Mouse (Mus musculus) hindbrain, embryonic 13.5 days (tissue): ENCODE results near the gene Cdk8. TPM values are rescaled to one million over a fixed set of nuclear protein-coding genes. Genes with fewer than 3 reads are reported as not detected.

ENCODE experiments used
- ATAC-seq: fragments of 200-750 bp; cut with Nextera tagmentation; 2 replicates; pipeline ENCODE4 v1.8.0; 2017; ENCODE audit warnings: moderate TSS enrichment; ENCODE audit not compliant: low FRiP score
- H3K27ac ChIP-seq: fragments of 300-500 bp; sonication (generic); 2 replicates; pipeline ENCODE4 v1.5.1; 2015; ENCODE audit warnings: inconsistent platforms, mild to moderate bottlenecking, moderate library complexity
- H3K27me3 ChIP-seq: fragments of 300-500 bp; sonication (generic); 2 replicates; pipeline ENCODE4 v1.6.1; 2015; ENCODE audit warnings: mild to moderate bottlenecking, inconsistent platforms
- H3K36me3 ChIP-seq: fragments of 300-500 bp; sonication (generic); 2 replicates; pipeline ENCODE4 v1.6.1; 2015; ENCODE audit warnings: mild to moderate bottlenecking, inconsistent platforms
- H3K4me1 ChIP-seq: fragments of 300-500 bp; sonication (generic); replicated peaks from 2 replicates; pipeline ENCODE4 v1.6.1; 2015; ENCODE audit warnings: inconsistent platforms
- H3K4me2 ChIP-seq: fragments of 300-500 bp; sonication (generic); 2 replicates; pipeline ENCODE4 v1.6.1; 2015; ENCODE audit warnings: inconsistent platforms, mild to moderate bottlenecking, moderate library complexity
- H3K4me3 ChIP-seq: fragments of 300-500 bp; sonication (generic); 2 replicates; pipeline ENCODE4 v1.5.1; 2015; ENCODE audit warnings: mild to moderate bottlenecking, inconsistent platforms
- H3K9ac ChIP-seq: fragments of 300-500 bp; sonication (generic); 2 replicates; pipeline ENCODE4 v1.6.1; 2015; ENCODE audit warnings: mild to moderate bottlenecking, inconsistent platforms
- H3K9me3 ChIP-seq: fragments of 300-500 bp; sonication (generic); 2 replicates; pipeline ENCODE4 v1.6.1; 2016; ENCODE audit warnings: inconsistent platforms
- WGBS: fragments of 180-500 bp; shearing (Covaris S2); methylation state at CpG from one replicate; pipeline ENCODE4 v1.1.7; 2015; 5-methylcytosine and 5-hydroxymethylcytosine counted together
- polyA plus RNA-seq: library from polyadenylated mRNA; unstranded; fragments of >200 nt; fragmentation: Nextera tagmentation; extraction: Ambion mirVana; gene quantifications from 2 replicates; pipeline ENCODE4 v1.2.1, GENCODE M21; 2015

Gene Cdk8
- polyA plus RNA-seq, 1 experiment from 2014 or later: 20.1 TPM

DNA sequence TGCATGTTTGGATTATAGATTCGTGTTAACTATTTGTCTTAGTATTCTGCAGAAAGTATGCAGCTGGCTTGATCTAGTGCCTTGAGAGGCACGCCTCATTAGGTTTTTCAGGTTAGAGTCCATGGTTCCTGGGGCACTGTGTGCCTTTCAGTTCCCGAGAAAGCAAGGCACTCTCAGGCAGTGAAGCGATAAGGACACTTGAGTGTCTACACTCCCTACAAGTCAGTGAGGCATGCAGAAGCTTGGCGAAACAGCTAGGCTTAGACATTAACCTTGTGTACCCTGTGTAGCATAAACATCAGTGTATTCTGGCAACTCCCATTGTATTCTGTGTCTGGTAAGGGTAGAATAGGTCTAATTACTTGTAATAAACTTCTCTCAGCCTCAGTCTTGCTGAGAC, 25.5 kb upstream of the Cdk8 start:
- Histone ChIP-seq H3K4me2 (no peak overlapping the region), H3K4me1 (no peaks in the 10 kb centered on the region), H3K27me3 (no peaks in the 10 kb centered on the region), H3K9ac (no peak overlapping the region), H3K27ac (no peak overlapping the region), H3K36me3 (peaks cover 91% of the 10 kb centered on the region), H3K9me3 (no peaks in the 10 kb centered on the region), H3K4me3 (no peak overlapping the region)
- ATAC-seq: no peak
- 96% methylated on average over 5 of the region's 5 CpGs for WGBS

DNA sequence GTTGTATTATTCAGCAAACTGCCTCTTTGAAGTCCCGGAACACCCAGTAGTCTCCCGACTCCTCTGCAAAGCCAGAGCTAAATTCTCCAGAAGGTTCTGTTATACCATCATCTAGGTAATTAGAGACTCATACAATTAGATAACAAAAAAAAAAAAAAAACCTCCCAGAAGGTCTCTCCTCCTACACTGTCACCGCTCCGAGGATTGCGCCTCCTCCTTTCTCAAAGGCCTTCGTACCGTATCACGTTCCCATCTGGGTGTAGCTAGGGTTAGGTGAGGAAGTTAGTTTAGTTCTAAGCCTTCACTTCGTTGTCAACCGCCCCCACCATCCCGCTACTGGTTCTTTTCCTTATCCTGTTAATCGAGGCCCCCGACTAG, 10.5 kb upstream of the Cdk8 start:
- no peaks in the 10 kb centered on the region for H3K9me3 ChIP-seq
- H3K27ac ChIP-seq: peak overlapping the region; percentile 69
- H3K4me3 ChIP-seq: peak overlapping the region; percentile 74
- ATAC-seq: peak; percentile 73
- peak overlapping the region; percentile 90 for H3K9ac ChIP-seq
- peaks cover 34% of the 10 kb centered on the region for H3K36me3 ChIP-seq
- H3K4me1 ChIP-seq: peaks cover 24% of the 10 kb centered on the region
- H3K27me3 ChIP-seq: no peaks in the 10 kb centered on the region
- H3K4me2 ChIP-seq: peak overlapping the region; percentile 71
- 9% methylated on average over 13 of the region's 13 CpGs for WGBS

DNA sequence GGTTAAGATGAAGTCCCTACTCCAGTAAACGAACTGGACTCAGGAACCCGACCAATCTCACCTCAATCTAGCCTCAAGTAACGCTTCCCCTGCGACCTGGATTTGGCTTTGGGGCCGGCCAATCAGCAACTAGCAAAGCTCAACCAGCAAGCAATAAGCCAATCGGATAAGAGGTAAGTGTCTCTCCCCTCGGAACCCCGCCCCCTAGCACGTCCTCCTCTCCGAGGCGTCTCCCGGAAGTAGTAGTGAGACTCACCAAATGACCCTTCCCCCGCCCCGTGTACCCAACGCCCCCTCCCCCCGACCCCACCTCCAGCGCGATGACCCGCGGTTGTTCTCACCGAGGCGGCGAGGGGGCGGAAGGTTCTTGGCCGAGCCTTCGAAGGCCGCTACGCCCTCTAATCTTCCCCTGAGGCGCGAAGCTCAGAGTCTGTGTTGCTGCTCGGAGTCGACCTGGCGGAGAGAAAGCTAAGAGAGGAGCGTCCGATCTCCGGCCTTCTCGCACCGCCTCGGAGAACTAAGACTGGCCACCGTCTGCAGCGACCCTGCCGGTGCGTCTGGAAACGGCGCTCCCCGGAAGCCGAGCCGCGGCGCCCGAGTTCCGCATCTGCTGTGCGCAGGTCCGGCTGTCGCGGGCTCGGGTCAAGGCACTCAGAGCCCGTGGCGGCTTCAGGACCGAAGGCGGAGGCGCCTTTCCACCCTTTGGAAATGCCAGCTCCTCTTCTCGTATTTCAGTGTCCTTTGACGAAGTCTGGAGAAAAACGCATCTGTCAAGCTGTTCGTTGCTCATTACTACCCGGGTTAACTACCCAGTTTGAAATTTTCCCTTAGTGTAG, 9.9 kb upstream of the Cdk8 start, which contains the start of gene Rnf6:
Gene Rnf6 (minus strand): TSS at position 677 of the 836 bp plus-strand sequence.
- H3K4me3 ChIP-seq: peak within 1 kb of the TSS; percentile 74
- peak; percentile 99 for ATAC-seq
- H3K27me3 ChIP-seq: no peaks in the 10 kb centered on the region
- H3K27ac ChIP-seq: peak within 1 kb of the TSS; percentile 98
- H3K4me1 ChIP-seq: peaks cover 24% of the 10 kb centered on the region
- H3K9me3 ChIP-seq: no peaks in the 10 kb centered on the region
- H3K36me3 ChIP-seq: peaks cover 28% of the 10 kb centered on the region
- peak within 1 kb of the TSS; percentile 71 for H3K4me2 ChIP-seq
- WGBS: under 1% methylated on average over 66 of the region's 67 CpGs
- peak within 1 kb of the TSS; percentile 90 for H3K9ac ChIP-seq

DNA sequence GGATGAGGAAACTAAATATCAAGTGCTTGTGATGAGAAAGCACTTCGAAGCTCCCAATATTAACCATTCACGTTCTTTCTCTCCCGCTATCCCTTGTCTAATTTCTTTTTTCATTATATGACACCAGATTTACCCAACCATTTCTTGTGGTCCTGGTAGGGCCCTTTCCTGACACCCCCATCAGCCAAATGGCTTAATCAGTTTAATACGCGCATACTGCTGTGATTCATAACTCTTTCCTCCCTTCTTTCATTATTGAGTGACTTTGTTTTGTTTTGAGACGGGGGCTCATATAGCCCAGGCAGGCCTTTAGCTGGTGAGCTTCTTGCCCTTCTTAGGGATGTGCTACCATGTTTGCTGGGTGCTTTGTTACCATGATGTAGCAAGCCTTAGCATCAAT, 9.3 kb upstream of the Cdk8 start:
- no peaks in the 10 kb centered on the region for H3K27me3 ChIP-seq
- peak overlapping the region; percentile 71 for H3K4me2 ChIP-seq
- H3K36me3 ChIP-seq: peaks cover 24% of the 10 kb centered on the region
- peak overlapping the region; percentile 90 for H3K9ac ChIP-seq
- H3K9me3 ChIP-seq: no peaks in the 10 kb centered on the region
- H3K27ac ChIP-seq: peak overlapping the region; percentile 98
- ATAC-seq: no peak
- peak overlapping the region; percentile 74 for H3K4me3 ChIP-seq
- peaks cover 24% of the 10 kb centered on the region for H3K4me1 ChIP-seq
- WGBS: 31% methylated on average over 6 of the region's 6 CpGs

DNA sequence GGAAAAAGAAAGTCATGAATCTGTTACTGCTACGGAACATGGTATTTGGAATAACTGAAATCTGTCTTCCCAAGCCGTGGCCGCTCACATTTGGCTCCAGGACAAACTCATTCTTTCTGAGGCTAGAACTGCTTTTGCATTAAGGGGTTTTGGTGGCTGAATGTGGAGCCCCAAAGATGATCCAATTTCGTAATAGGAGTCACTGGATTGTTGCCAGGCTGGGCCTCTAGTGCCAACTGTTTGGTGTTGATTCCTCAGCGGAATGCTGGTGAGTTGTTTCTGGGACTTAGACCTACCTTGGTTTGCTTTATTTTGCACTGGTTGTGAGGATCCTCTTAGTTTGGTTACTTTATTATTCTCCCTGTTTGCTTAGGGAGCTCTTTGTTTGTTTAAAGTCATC, 7.2 kb upstream of the Cdk8 start:
- H3K36me3 ChIP-seq: peaks cover 8% of the 10 kb centered on the region; the same call in 1 of the 2 replicates
- no peak overlapping the region for H3K4me2 ChIP-seq
- no peak overlapping the region for H3K4me3 ChIP-seq
- H3K4me1 ChIP-seq: peaks cover 24% of the 10 kb centered on the region
- no peak for ATAC-seq
- no peak overlapping the region for H3K9ac ChIP-seq
- WGBS: 81% methylated on average over 5 of the region's 5 CpGs
- no peaks in the 10 kb centered on the region for H3K27me3 ChIP-seq
- no peaks in the 10 kb centered on the region for H3K9me3 ChIP-seq
- H3K27ac ChIP-seq: no peak overlapping the region

DNA sequence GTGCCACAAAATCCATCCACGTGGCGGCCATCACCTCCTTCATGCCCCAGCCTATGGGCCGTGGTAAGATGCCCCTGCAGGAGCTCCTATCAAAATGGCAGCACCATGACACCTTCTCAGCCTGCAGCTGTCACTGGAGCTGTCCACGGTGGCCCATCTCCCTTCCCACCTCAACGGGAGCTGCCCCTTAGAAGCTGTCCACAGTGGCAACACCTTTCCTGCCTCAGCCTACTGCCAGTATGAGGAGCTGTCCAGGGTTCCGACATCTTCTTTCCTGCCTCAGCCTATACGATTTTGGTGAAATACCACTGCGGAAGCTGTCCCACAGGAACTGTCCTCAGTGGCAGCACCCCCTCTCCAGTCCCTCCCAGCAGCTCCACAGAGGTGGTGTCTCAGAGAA, 3.5 kb upstream of the Cdk8 start:
- no peaks in the 10 kb centered on the region for H3K36me3 ChIP-seq
- H3K27me3 ChIP-seq: no peaks in the 10 kb centered on the region
- H3K4me1 ChIP-seq: peaks cover 12% of the 10 kb centered on the region
- H3K9ac ChIP-seq: no peak overlapping the region
- H3K4me3 ChIP-seq: no peak overlapping the region
- WGBS: 91% methylated on average over 8 of the region's 8 CpGs
- H3K4me2 ChIP-seq: no peak overlapping the region
- H3K9me3 ChIP-seq: no peaks in the 10 kb centered on the region
- H3K27ac ChIP-seq: no peak overlapping the region
- ATAC-seq: no peak

DNA sequence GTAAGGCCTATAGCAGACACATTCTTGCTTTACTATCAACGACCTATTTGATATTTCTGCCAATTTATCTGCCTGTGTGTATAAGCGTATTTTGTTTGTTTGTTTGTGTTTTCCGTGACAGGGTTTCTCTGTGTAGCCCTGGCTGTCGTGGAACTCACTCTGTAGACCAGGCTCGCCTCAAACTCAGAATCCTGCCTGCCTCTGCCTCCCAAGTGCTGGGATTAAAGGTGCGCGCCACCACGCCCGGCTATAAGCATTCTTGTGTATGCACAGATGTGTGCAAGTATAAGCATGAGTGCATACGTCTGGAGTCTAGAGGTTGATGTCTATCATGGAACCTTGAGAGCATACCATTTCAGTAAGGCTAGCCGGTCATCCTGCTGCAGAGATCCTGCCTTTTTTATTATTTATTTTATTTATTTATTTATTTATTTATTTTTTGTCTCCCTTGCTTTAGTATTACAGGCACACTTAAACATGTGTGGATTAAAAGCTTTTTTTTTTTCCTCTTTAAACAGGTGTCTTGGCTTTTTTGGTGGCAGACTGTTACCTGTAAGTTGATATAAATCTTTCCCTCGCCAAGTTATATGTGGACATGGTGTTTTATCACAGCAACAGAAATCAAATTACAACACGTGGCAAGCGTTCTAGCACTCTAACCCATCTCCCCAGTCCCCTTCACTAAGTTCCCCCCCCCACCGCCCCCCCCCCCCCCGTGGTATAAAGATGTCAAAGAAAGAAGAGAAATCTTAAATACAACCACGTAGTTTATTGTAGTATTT, 970 bp upstream of the Cdk8 start:
- H3K4me2 ChIP-seq: peak overlapping the region; percentile 76
- H3K9me3 ChIP-seq: no peaks in the 10 kb centered on the region
- 62% methylated on average over 17 of the region's 17 CpGs for WGBS
- ATAC-seq: peak; percentile 18
- H3K9ac ChIP-seq: peak overlapping the region; percentile 93
- peak overlapping the region; percentile 91 for H3K4me3 ChIP-seq
- peak overlapping the region; percentile 95 for H3K27ac ChIP-seq
- H3K4me1 ChIP-seq: peaks cover 28% of the 10 kb centered on the region
- H3K36me3 ChIP-seq: no peaks in the 10 kb centered on the region
- H3K27me3 ChIP-seq: no peaks in the 10 kb centered on the region

DNA sequence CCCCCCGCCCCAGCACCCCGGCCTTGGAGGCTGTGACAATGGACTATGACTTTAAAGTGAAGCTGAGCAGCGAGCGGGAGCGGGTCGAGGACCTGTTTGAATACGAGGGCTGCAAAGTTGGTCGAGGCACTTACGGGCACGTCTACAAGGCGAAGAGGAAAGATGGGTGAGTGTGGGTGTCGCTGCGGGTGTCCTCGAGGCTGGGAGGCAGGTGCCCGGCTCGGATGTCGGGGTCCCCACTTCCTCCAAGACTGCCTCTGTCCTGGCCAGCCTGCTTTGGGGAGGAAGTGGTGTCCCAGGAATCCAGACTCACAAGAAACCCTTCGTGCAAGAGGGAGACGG, 596 bp downstream of the Cdk8 start:
- Histone ChIP-seq H3K4me1 (peaks cover 37% of the 10 kb centered on the region), H3K27ac (peak overlapping the region; percentile 95), H3K4me2 (peak overlapping the region; percentile 76), H3K36me3 (no peaks in the 10 kb centered on the region), H3K9me3 (no peaks in the 10 kb centered on the region), H3K9ac (peak overlapping the region; percentile 93), H3K27me3 (no peaks in the 10 kb centered on the region), H3K4me3 (peak overlapping the region; percentile 91)
- WGBS: 0% methylated on average over 19 of the region's 19 CpGs
- ATAC-seq: no peak

DNA sequence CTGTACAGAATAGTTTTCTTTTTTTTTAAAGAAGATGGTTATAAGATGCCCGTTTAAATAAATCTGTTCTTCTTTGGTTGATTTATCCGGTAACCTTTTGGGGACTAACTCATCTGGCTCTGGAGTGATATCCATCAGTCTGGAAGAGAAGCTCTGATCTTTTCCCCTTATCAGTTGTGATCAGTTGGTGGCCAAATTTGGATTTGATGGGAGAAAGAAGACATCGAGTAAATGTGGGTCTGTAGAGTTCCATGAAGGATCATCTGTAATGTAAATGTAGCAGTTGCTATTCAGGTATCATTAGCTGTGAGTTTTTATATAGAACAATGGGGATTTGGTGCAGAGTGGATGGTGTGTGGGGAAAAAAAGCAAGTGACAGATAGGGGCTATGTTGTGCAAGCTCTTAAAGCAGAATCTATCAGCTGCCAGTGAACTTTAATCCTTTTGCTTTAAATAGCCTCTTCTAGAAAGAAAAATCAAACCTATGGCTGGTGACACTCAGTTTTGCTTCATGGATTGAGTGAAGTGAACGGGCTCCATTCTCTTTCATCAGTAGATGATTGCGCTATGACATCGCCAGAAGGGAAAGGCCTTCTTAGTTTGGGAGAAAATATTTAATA, 1.1 kb downstream of the Cdk8 start:
- H3K27ac ChIP-seq: no peak overlapping the region
- peak overlapping the region; percentile 93 for H3K9ac ChIP-seq
- WGBS: 36% methylated on average over 6 of the region's 6 CpGs
- no peaks in the 10 kb centered on the region for H3K27me3 ChIP-seq
- no peaks in the 10 kb centered on the region for H3K36me3 ChIP-seq
- H3K4me1 ChIP-seq: peaks cover 37% of the 10 kb centered on the region
- ATAC-seq: no peak
- H3K9me3 ChIP-seq: no peaks in the 10 kb centered on the region
- H3K4me2 ChIP-seq: peak overlapping the region; percentile 76
- H3K4me3 ChIP-seq: peak overlapping the region; percentile 91

DNA sequence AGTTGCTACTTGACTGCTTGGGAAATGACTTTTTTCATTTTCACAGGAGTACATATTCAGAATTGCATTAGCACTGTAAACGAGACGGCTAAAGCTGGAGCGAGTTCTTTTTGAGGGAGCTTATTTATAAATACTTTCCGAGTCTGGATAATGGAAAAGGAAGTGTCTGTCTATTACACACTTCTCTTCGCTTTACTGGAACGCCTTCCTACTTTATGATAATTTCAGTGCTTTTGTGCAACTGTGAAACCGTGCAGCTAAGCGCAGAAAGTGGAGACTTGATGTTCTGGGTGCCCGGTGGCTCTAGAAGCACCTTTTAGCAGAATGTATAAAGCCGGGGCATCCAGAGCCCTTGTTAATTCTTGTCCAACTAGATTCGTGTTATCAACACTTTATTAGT, 1.8 kb downstream of the Cdk8 start:
- Histone ChIP-seq H3K36me3 (no peaks in the 10 kb centered on the region), H3K27ac (no peak overlapping the region), H3K4me3 (peak overlapping the region; percentile 91), H3K4me2 (peak overlapping the region; percentile 76), H3K9ac (0 out of 2 replicates have a peak overlapping the region, but pooled peaks have one; percentile 93), H3K9me3 (no peaks in the 10 kb centered on the region), H3K27me3 (no peaks in the 10 kb centered on the region), H3K4me1 (peaks cover 37% of the 10 kb centered on the region)
- no peak for ATAC-seq
- WGBS: 70% methylated on average over 11 of the region's 11 CpGs

DNA sequence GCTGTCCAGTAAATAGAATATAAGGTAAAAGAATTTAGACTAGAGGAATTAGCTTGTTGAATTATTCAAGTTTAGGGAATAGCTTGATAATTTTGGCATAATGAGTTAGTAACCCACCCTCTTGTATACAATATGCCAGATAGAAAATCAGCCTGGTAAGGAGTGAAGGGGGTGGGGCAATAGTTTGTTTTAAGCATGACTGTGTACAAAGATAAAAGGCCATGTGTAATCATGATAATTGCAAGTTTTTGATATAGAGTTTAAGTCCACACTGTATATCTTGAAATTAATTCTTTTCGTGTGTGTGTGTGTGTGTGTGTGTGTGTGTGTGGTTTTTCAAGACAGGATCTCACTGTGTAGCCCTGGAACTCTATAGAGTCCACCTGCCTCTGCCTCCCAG, 3.3 kb downstream of the Cdk8 start:
- Histone ChIP-seq H3K4me2 (no peak overlapping the region), H3K9ac (no peak overlapping the region), H3K36me3 (no peaks in the 10 kb centered on the region), H3K4me3 (no peak overlapping the region), H3K27me3 (no peaks in the 10 kb centered on the region), H3K9me3 (no peaks in the 10 kb centered on the region), H3K4me1 (peaks cover 47% of the 10 kb centered on the region), H3K27ac (no peak overlapping the region)
- 79% methylated on average over 1 of the region's 1 CpGs for WGBS
- no peak for ATAC-seq

DNA sequence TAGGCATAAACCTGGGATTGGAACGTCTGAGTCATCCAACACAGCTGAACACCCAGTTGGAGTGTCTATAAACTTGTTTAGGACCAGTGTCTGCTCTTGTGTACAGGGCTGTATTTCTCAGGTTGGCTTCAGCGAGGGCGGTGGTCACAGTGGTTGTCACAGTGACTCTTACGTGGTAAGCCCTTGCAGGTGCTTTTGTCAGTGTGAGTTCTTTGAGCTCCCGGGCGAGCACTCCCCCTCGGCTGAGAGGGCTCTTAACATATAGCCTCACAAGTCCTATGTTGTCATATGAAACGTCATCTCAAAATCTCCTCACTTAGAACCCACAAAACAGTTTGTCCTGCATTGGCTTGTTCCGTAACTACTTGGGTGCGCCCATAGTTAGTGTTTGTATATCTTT, 7.2 kb downstream of the Cdk8 start:
- Histone ChIP-seq H3K4me3 (no peak overlapping the region), H3K9ac (no peak overlapping the region), H3K27me3 (no peaks in the 10 kb centered on the region), H3K9me3 (no peaks in the 10 kb centered on the region), H3K4me2 (no peak overlapping the region), H3K36me3 (no peaks in the 10 kb centered on the region), H3K4me1 (peaks cover 31% of the 10 kb centered on the region), H3K27ac (no peak overlapping the region)
- no peak for ATAC-seq
- WGBS: 93% methylated on average over 10 of the region's 10 CpGs
